Mouse (Mus musculus) ES-E14 (cell line): ENCODE results near the gene Ablim1. TPM values are rescaled to one million over a fixed set of nuclear protein-coding genes. Genes with fewer than 3 reads are reported as not detected.

Experiments
- DNase-seq: peaks from one replicate; pipeline ENCODE4 v3.0.0-alpha.2; 2013; ENCODE audit warnings: low read depth, low spot score
- H3K27ac ChIP-seq: 2 replicates; pipeline ENCODE4 v1.5.1; 2012; ENCODE audit warnings: low read depth, mild to moderate bottlenecking, low read length, moderate library complexity, mixed read lengths; ENCODE audit not compliant: poor library complexity, insufficient read depth, severe bottlenecking
- H3K36me3 ChIP-seq: 2 replicates; pipeline ENCODE4 v1.6.1; 2012; ENCODE audit warnings: mild to moderate bottlenecking, low read length, moderate library complexity, mixed read lengths; ENCODE audit not compliant: control insufficient read depth, poor library complexity, insufficient read depth, severe bottlenecking
- H3K4me1 ChIP-seq, 2 experiments: fragments of 150-350 bp in 1 of 2; sonication (generic) in 1 of 2; 2 replicates each; pipeline ENCODE4 v1.6.1; 2012; ENCODE audit warnings: low read length in 2 of 2, mild to moderate bottlenecking in 1 of 2, mixed read lengths in 1 of 2; ENCODE audit not compliant: control insufficient read depth in 2 of 2, insufficient read depth in 2 of 2, poor library complexity in 1 of 2
- H3K4me3 ChIP-seq, 2 experiments: fragments of 150-350 bp in 1 of 2; sonication (generic) in 1 of 2; 2 replicates each; pipeline ENCODE4 v1.5.1; 2012; ENCODE audit warnings: low read length in 2 of 2, low read depth in 1 of 2, mild to moderate bottlenecking in 1 of 2, mixed read lengths in 1 of 2; ENCODE audit not compliant: insufficient read depth in 1 of 2, poor library complexity in 1 of 2, severe bottlenecking in 1 of 2
- H3K9ac ChIP-seq: 2 replicates; pipeline ENCODE4 v1.6.1; 2012; ENCODE audit warnings: low read depth, mild to moderate bottlenecking, low read length, mixed read lengths; ENCODE audit not compliant: poor library complexity, insufficient read depth, severe bottlenecking
- H3K9me3 ChIP-seq: fragments of 150-350 bp; sonication (generic); 2 replicates; pipeline ENCODE4 v1.6.1; 2012; ENCODE audit warnings: low read depth, mild to moderate bottlenecking, low read length; ENCODE audit not compliant: control insufficient read depth, insufficient read depth
- CHD2 ChIP-seq: IDR thresholded peaks from 2 replicates; pipeline ENCODE4 v1.6.1; 2014; ENCODE audit warnings: mild to moderate bottlenecking, low read depth, low read length, inconsistent platforms
- HCFC1 ChIP-seq: IDR thresholded peaks from 2 replicates; pipeline ENCODE4 v1.6.1; 2012; ENCODE audit warnings: low read length, inconsistent platforms, borderline replicate concordance; ENCODE audit not compliant: insufficient read depth
- MAFK ChIP-seq: IDR thresholded peaks from 2 replicates; pipeline ENCODE4 v1.6.1; 2014; ENCODE audit warnings: mild to moderate bottlenecking, low read depth, low read length, inconsistent platforms; ENCODE audit not compliant: insufficient read depth
- ZC3H11A ChIP-seq: IDR thresholded peaks from 2 replicates; pipeline ENCODE4 v1.6.1; 2012; ENCODE audit warnings: low read depth, mild to moderate bottlenecking, inconsistent platforms, low read length, borderline replicate concordance
- ZNF384 ChIP-seq: IDR thresholded peaks from 2 replicates; pipeline ENCODE4 v1.6.1; 2012; ENCODE audit warnings: low read depth, low read length, inconsistent platforms
- in situ Hi-C, 2 experiments: fragments of 600-800 bp; cut with MboI; formaldehyde crosslinking; loops; one replicate each; pipeline ENCODE4 v1.15.1; 2025; ENCODE audit warnings: low sequenced_read_pairs in 2 of 2, inconsistent platforms in 1 of 2; ENCODE audit not compliant: unreplicated experiment in 2 of 2
- total RNA-seq: library from RNA; depleted of rRNA; stranded (reverse); fragments of 300-350 nt; gene quantifications from 2 replicates; pipeline ENCODE4 v1.2.3, GENCODE M21; 2012; rRNA removed

Ablim1 gene
- total RNA-seq, 1 experiment, result 5.4 TPM

DNA sequence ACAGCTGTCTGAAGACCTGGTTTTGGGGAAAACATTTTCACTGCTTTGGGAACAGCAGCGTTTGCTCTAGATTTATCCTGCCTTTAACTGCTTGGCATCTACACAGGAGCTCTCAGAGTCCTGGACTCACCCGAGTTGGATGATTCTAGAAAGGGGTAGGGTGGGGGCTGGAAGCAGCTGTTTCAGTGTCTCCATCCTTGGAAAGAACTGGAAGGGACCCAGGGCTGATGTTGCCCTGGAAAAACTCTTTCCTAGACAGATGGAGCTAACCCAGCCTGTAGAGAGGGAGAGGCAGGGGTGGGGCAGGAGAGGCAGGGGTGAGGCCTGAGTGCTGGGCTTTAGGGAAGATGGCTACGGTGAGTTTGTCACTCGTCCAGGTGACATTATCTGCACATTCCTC, 330.5 kb downstream of the Ablim1 start:
- no peaks in the 10 kb centered on the region for H3K9me3 ChIP-seq
- DNase-seq, result no peak
- peaks cover 0 to 18% of the 10 kb centered on the region in 2 experiments; a peak in 1 of 4 replicates for H3K4me1 ChIP-seq
- no peak for TF ChIP-seq HCFC1
- TF ChIP-seq CHD2, result no peak
- no peak for TF ChIP-seq ZC3H11A
- no peak for TF ChIP-seq MAFK
- H3K36me3 ChIP-seq, result no peaks in the 10 kb centered on the region
- H3K27ac ChIP-seq, result no peak overlapping the region
- H3K9ac ChIP-seq, result no peak overlapping the region
- in situ Hi-C loops, result no loop called here
- no peak overlapping the region for H3K4me3 ChIP-seq

DNA sequence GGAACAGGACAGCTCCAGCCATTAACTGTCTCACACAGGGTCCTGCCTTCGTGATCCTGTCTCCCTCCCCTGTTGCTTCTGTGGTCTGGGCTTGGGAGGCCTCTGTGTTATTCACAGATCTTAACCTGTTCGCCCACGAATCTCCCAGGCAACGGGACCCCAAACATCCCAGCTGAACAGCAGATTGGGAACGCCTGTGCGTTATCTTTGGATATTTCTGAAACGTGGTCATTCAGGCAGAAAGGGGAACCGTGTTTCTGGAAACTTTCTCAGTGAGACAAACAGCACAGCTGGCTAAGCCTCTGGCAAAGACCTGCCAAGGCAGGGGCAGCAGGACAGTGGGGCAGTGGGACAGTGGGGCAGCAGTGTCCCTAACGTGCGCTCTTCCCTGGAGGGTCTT, 331.0 kb downstream of the Ablim1 start:
- Histone ChIP-seq H3K9me3 (no peaks in the 10 kb centered on the region), H3K9ac (no peak overlapping the region), H3K4me3 (no peak overlapping the region), H3K4me1 (peaks cover 0 to 14% of the 10 kb centered on the region in 2 experiments; a peak in 1 of 4 replicates), H3K27ac (no peak overlapping the region), H3K36me3 (no peaks in the 10 kb centered on the region)
- in situ Hi-C loops, result no loop called here
- TF ChIP-seq MAFK, result no peak
- TF ChIP-seq HCFC1, result no peak
- TF ChIP-seq ZC3H11A, result no peak
- TF ChIP-seq CHD2, result no peak
- TF ChIP-seq ZNF384, result no peak
- DNase-seq, result no peak

Other genes starting within 250 kb of the Ablim1 start
- 8.5 and 9.8 TPM in 2 replicates for gene Fam160b1, start 45.8 kb upstream of the Ablim1 start, total RNA-seq
- 12.5 and 14.6 TPM in 2 replicates for gene Trub1, start 138.0 kb upstream of the Ablim1 start, total RNA-seq